In the genomic region with DNA sequence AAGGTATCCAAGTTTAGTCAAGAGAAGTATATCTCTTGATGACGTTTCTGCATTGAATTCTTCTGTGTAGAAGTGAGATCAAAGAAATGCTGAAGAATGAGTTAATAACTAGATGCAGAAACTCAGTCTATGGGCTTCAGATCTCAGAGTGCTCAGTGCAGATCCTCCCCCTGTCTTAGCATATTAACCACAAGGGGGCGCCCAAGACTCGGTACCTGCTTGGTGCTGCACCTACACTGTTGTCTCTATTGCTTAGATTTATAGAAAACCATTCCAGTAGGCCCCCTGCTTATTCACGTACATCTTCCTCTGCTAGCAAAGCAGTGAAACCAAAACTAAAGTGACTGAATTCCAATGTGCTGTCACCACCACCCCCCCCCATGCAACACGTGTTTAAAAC, we compare ENCODE assay signal across 9 mouse cellular contexts.
DNase-seq lines count a peak whose midpoint lies in the region; ATAC-seq and TF ChIP-seq lines count a peak whose summit lies in the region.
"Had no signal": no experiment of that assay in that cellular context is flagged by ENCODE, and none has a peak within 500 bp of the region (broad histone marks: within the 10 kb centered on the region; RNA-seq: fewer than 3 reads in every experiment).

No protein-coding gene starts in this region.

- no peak overlapping the region for H3K27ac ChIP-seq in forebrain, embryonic 16.5 days (ENCODE audit: low read length)
- no peak overlapping the region for H3K27ac ChIP-seq in kidney, embryonic 15.5 days
- no peak overlapping the region for H3K27ac ChIP-seq in limb, embryonic 14.5 days (replicated peaks; ENCODE audit: low read depth, low read length)
- no peak overlapping the region for H3K27ac ChIP-seq in neural tube, embryonic 11.5 days (ENCODE audit: low read depth, low read length)

- no peaks in the 10 kb centered on the region for H3K36me3 ChIP-seq in forebrain, embryonic 16.5 days (ENCODE audit: control insufficient read depth, insufficient read depth)
- H3K36me3 ChIP-seq in kidney, embryonic 15.5 days, result no peaks in the 10 kb centered on the region
- H3K36me3 ChIP-seq in limb, embryonic 14.5 days (ENCODE audit: control insufficient read depth, insufficient read depth, low read length), result no peaks in the 10 kb centered on the region
- H3K36me3 ChIP-seq in neural tube, embryonic 11.5 days (ENCODE audit: control insufficient read depth, insufficient read depth, low read length), result no peaks in the 10 kb centered on the region

- peaks cover 13% of the 10 kb centered on the region for H3K4me1 ChIP-seq in forebrain, embryonic 16.5 days (replicated peaks; ENCODE audit: control insufficient read depth, insufficient read depth, low read length)
- peaks cover 11% of the 10 kb centered on the region; the same call in 1 of the 2 replicates for H3K4me1 ChIP-seq in kidney, embryonic 15.5 days
- peaks cover 7% of the 10 kb centered on the region for H3K4me1 ChIP-seq in limb, embryonic 14.5 days (ENCODE audit: control insufficient read depth, insufficient read depth, low read length)
- peaks cover 6% of the 10 kb centered on the region for H3K4me1 ChIP-seq in neural tube, embryonic 11.5 days (ENCODE audit: control insufficient read depth, insufficient read depth, low read length)

- DNase-seq in 3T3-L1 (ENCODE audit: low read depth, low spot score) (peak; percentile 68), MN1 (ENCODE audit: low spot score) (peak; percentile 6)
- DNase-seq in cerebellum, adult 18-20 months, result peak; percentile 84 to 87
- DNase-seq in limb, embryonic 14.5 days (ENCODE audit: low spot score), result peak; percentile 58
- DNase-seq in neural tube, embryonic 11.5 days (ENCODE audit: low spot score), result peak; percentile 50
- peak; percentile 14 for DNase-seq in thymus, postnatal 25 days

- H3K4me2 ChIP-seq in forebrain, embryonic 16.5 days (ENCODE audit: low read length), result no peak overlapping the region
- H3K4me2 ChIP-seq in kidney, embryonic 15.5 days, result no peak overlapping the region
- no peak overlapping the region for H3K4me2 ChIP-seq in limb, embryonic 14.5 days (replicated peaks; ENCODE audit: low read depth, low read length, severe bottlenecking)
- H3K4me2 ChIP-seq in neural tube, embryonic 11.5 days (ENCODE audit: low read depth), result no peak overlapping the region

- no peak overlapping the region for H3K4me3 ChIP-seq in forebrain, embryonic 16.5 days (replicated peaks; ENCODE audit: low read length)
- no peak overlapping the region for H3K4me3 ChIP-seq in kidney, embryonic 15.5 days (replicated peaks)
- H3K4me3 ChIP-seq in limb, embryonic 14.5 days (replicated peaks; ENCODE audit: low read length), result no peak overlapping the region
- no peak overlapping the region for H3K4me3 ChIP-seq in neural tube, embryonic 11.5 days (ENCODE audit: low read depth, low read length)
- H3K4me3 ChIP-seq: myocyte had no signal

- no peak overlapping the region for H3K9ac ChIP-seq in forebrain, embryonic 16.5 days (replicated peaks; ENCODE audit: low read depth, low read length)
- no peak overlapping the region for H3K9ac ChIP-seq in kidney, embryonic 15.5 days
- H3K9ac ChIP-seq in limb, embryonic 14.5 days (ENCODE audit: low read depth, low read length, severe bottlenecking), result no peak overlapping the region
- H3K9ac ChIP-seq in neural tube, embryonic 11.5 days (ENCODE audit: low read length), result no peak overlapping the region

- no peak for TF ChIP-seq POLR2A in limb, embryonic 14.5 days (IDR thresholded peaks at IDR 0.05; ENCODE audit: borderline replicate concordance, extremely low read depth, insufficient read depth, insufficient read length)

- no peaks in the 10 kb centered on the region for H3K9me3 ChIP-seq in forebrain, embryonic 16.5 days (ENCODE audit: control insufficient read depth, low read length)
- no peaks in the 10 kb centered on the region for H3K9me3 ChIP-seq in kidney, embryonic 15.5 days (replicated peaks)
- H3K9me3 ChIP-seq in limb, embryonic 14.5 days (ENCODE audit: control insufficient read depth, low read length), result no peaks in the 10 kb centered on the region
- no peaks in the 10 kb centered on the region for H3K9me3 ChIP-seq in neural tube, embryonic 11.5 days (ENCODE audit: control insufficient read depth, low read length)

- H3K27me3 ChIP-seq in forebrain, embryonic 16.5 days (replicated peaks; ENCODE audit: control insufficient read depth, insufficient read depth, low read length), result no peaks in the 10 kb centered on the region
- no peaks in the 10 kb centered on the region for H3K27me3 ChIP-seq in kidney, embryonic 15.5 days
- no peaks in the 10 kb centered on the region for H3K27me3 ChIP-seq in limb, embryonic 14.5 days (ENCODE audit: control insufficient read depth, insufficient read depth, low read length)
- H3K27me3 ChIP-seq in neural tube, embryonic 11.5 days (ENCODE audit: control insufficient read depth, insufficient read depth, low read length), result no peaks in the 10 kb centered on the region

- peak; percentile 83 for ATAC-seq in forebrain, embryonic 16.5 days
- 0 out of 2 replicates have a peak, but pooled peaks have one; percentile 69 for ATAC-seq in kidney, embryonic 15.5 days (replicated peaks; ENCODE audit: low FRiP score)
- no peak for ATAC-seq in limb, embryonic 14.5 days (ENCODE audit: low FRiP score, low read depth)
- peak; percentile 69; the same call in 1 of the 2 replicates for ATAC-seq in neural tube, embryonic 11.5 days (ENCODE audit: insufficient read depth, low FRiP score, low TSS enrichment)

- 20% methylated on average over 5 of the region's 5 CpGs for WGBS in forebrain, embryonic 16.5 days
- WGBS in kidney, embryonic 15.5 days, result 29% methylated on average over 5 of the region's 5 CpGs
- WGBS in limb, embryonic 14.5 days, result 23% methylated on average over 5 of the region's 5 CpGs
- 26% methylated on average over 5 of the region's 5 CpGs for WGBS in neural tube, embryonic 11.5 days

Comparison
In these comparisons a context has a peak if more than half of its experiments do, and no peak if none do; other contexts are left out.
1. DNase-seq: peak in every context shown above with its lines; median percentile 86 in cerebellum, adult 18-20 months; 68 in 3T3-L1; 58 in limb, embryonic 14.5 days; 50 in neural tube, embryonic 11.5 days; 14 in thymus, postnatal 25 days; 6 in MN1.